Mouse (Mus musculus): ENCODE measurements around the gene Them7. TPM values are rescaled to one million over a fixed set of nuclear protein-coding genes. Genes with fewer than 3 reads are reported as not detected.

Them7 gene
- polyA plus RNA-seq, 1 experiment from 2014 or later = 1.4 TPM

- no peak overlapping the region for H3K4me2 ChIP-seq (ENCODE audit: low read depth, low read length)
- no peak overlapping the region for H3K27ac ChIP-seq (ENCODE audit: low read length)
- 80% methylated on average over 6 of the region's 6 CpGs for WGBS
- H3K4me3 ChIP-seq (ENCODE audit: low read length) = no peak overlapping the region
- H3K9me3 ChIP-seq (ENCODE audit: control insufficient read depth, low read length) = no peaks in the 10 kb centered on the region
- no peaks in the 10 kb centered on the region for H3K27me3 ChIP-seq (replicated peaks; ENCODE audit: control insufficient read depth, insufficient read depth, low read length)
- no peak overlapping the region for H3K9ac ChIP-seq (ENCODE audit: low read depth, low read length)
- ATAC-seq = no peak
- H3K4me1 ChIP-seq (ENCODE audit: control insufficient read depth, insufficient read depth, low read length) = no peaks in the 10 kb centered on the region; the same call in 1 of the 2 replicates
- peaks cover 6% of the 10 kb centered on the region for H3K36me3 ChIP-seq (ENCODE audit: control insufficient read depth, insufficient read depth, low read length)
Observed at GRCm38 (mm10) chr2:105390653-105391413, 166.7 kb downstream of the Them7 start.

DNA sequence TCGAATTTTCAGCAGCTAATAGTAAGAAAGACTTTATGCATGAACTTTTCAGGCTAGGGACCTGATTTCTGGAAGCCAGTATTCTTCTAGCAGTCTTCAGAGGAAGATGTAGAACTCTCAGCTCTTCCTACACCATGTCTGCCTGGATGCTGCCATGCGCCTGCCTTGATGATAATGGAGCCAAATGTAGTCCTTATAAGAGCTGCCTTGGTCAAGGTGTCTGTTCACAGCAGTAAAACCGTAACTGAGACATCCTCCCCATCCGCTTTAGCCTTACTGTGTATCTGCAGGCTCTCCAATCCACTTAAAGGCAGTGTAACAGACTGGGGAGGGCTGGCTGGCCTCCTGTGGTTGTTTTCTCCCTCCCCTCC lies 167.3 kb downstream of the Them7 start:
- no peak overlapping the region for H3K4me2 ChIP-seq (ENCODE audit: low read depth, low read length)
- peaks cover 2% of the 10 kb centered on the region; the same call in 1 of the 2 replicates for H3K4me1 ChIP-seq (ENCODE audit: control insufficient read depth, insufficient read depth, low read length)
- no peak overlapping the region for H3K4me3 ChIP-seq (ENCODE audit: low read length)
- no peaks in the 10 kb centered on the region for H3K27me3 ChIP-seq (replicated peaks; ENCODE audit: control insufficient read depth, insufficient read depth, low read length)
- H3K36me3 ChIP-seq (ENCODE audit: control insufficient read depth, insufficient read depth, low read length) = peaks cover 3% of the 10 kb centered on the region
- no peak overlapping the region for H3K27ac ChIP-seq (ENCODE audit: low read length)
- ATAC-seq = no peak
- H3K9me3 ChIP-seq (ENCODE audit: control insufficient read depth, low read length) = no peaks in the 10 kb centered on the region
- no peak overlapping the region for H3K9ac ChIP-seq (ENCODE audit: low read depth, low read length)
- 89% methylated on average over 4 of the region's 4 CpGs for WGBS

GRCm38 (mm10) chr2:105392514-105392913 lies 168.4 kb downstream of the Them7 start:
- H3K4me1 ChIP-seq (ENCODE audit: control insufficient read depth, insufficient read depth, low read length) = peaks cover 12% of the 10 kb centered on the region
- no peak overlapping the region for H3K27ac ChIP-seq (ENCODE audit: low read length)
- 53% methylated on average over 2 of the region's 2 CpGs for WGBS
- H3K27me3 ChIP-seq (replicated peaks; ENCODE audit: control insufficient read depth, insufficient read depth, low read length) = no peaks in the 10 kb centered on the region
- no peak overlapping the region for H3K4me2 ChIP-seq (ENCODE audit: low read depth, low read length)
- H3K9me3 ChIP-seq (ENCODE audit: control insufficient read depth, low read length) = no peaks in the 10 kb centered on the region
- H3K4me3 ChIP-seq (ENCODE audit: low read length) = no peak overlapping the region
- peaks cover 3% of the 10 kb centered on the region for H3K36me3 ChIP-seq (ENCODE audit: control insufficient read depth, insufficient read depth, low read length)
- H3K9ac ChIP-seq (ENCODE audit: low read depth, low read length) = no peak overlapping the region
- no peak for ATAC-seq

GRCm38 (mm10) chr2:105394375-105394774 lies 170.3 kb downstream of the Them7 start:
- Histone ChIP-seq H3K9ac (ENCODE audit: low read depth, low read length) (no peak overlapping the region), H3K27me3 (replicated peaks; ENCODE audit: control insufficient read depth, insufficient read depth, low read length) (no peaks in the 10 kb centered on the region), H3K4me2 (ENCODE audit: low read depth, low read length) (no peak overlapping the region), H3K27ac (ENCODE audit: low read length) (no peak overlapping the region), H3K36me3 (ENCODE audit: control insufficient read depth, insufficient read depth, low read length) (peaks cover 3% of the 10 kb centered on the region), H3K9me3 (ENCODE audit: control insufficient read depth, low read length) (no peaks in the 10 kb centered on the region), H3K4me3 (ENCODE audit: low read length) (no peak overlapping the region), H3K4me1 (ENCODE audit: control insufficient read depth, insufficient read depth, low read length) (peaks cover 20% of the 10 kb centered on the region)
- no peak for ATAC-seq
- 88% methylated on average over 4 of the region's 4 CpGs for WGBS

DNA sequence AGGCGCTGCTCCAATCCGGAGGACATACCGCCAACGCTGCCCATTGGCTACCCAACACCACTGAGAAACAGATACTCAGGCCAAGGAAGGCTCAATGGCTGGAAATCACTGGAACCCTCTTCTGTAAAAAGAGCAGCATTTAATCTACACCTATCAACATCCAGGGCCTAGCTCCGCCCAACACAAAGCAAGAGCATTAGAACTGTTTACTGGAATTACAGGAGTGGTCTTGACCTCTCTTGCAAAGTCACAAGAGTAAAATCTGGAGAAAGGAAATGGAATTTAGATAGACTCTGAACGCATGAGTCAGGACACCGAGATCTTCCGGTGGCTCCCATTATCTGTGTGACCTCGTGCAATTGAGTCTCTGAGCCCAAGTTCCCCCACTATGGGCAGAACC lies 171.9 kb downstream of the Them7 start:
- WGBS = 79% methylated on average over 9 of the region's 9 CpGs
- H3K4me3 ChIP-seq (ENCODE audit: low read length) = no peak overlapping the region
- no peak for ATAC-seq
- no peaks in the 10 kb centered on the region for H3K27me3 ChIP-seq (replicated peaks; ENCODE audit: control insufficient read depth, insufficient read depth, low read length)
- H3K9me3 ChIP-seq (ENCODE audit: control insufficient read depth, low read length) = no peaks in the 10 kb centered on the region
- no peak overlapping the region for H3K27ac ChIP-seq (ENCODE audit: low read length)
- peaks cover 3% of the 10 kb centered on the region for H3K36me3 ChIP-seq (ENCODE audit: control insufficient read depth, insufficient read depth, low read length)
- H3K9ac ChIP-seq (ENCODE audit: low read depth, low read length) = no peak overlapping the region
- H3K4me2 ChIP-seq (ENCODE audit: low read depth, low read length) = no peak overlapping the region
- peaks cover 20% of the 10 kb centered on the region for H3K4me1 ChIP-seq (ENCODE audit: control insufficient read depth, insufficient read depth, low read length)

DNA sequence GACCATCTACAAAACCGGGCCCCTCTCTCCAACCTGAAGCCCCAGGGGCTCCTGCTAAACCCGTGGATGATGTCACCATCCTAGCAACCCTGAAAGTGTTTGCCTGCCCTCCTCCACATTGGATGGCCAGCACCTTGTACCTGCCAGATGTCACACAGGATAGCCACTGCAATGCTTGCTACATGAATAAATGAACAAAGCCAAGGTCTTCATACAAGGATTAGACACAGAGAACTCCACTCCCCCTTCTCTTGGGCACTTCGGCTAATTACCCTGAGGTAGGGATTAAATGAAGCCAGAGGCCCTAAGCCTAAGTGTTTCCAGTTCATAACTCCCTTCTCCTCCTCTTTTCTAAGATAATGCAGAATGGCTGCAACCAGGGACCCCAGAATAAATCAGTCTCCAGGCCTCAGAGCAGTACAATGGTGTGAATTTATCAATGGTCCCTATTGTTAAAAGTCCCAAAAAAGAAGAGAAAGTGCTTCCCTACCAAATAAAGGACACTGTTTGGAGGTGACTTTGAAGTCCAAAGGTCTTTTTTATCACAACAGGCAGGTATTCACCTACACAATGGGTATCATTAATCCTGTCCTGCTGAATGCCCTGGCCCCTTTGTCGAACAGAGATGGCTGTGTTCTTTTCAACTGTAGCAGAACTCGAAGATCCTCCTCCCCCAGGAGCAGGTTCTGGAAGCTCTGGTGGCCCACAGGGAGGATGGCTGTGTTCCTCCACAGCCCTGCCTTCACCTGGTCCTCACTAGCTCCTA lies 173.5 kb downstream of the Them7 start:
- Histone ChIP-seq H3K36me3 (ENCODE audit: control insufficient read depth, insufficient read depth, low read length) (no peaks in the 10 kb centered on the region; the same call in 1 of the 2 replicates), H3K27ac (ENCODE audit: low read length) (no peak overlapping the region), H3K4me2 (ENCODE audit: low read depth, low read length) (peak overlapping the region; percentile 73), H3K4me3 (ENCODE audit: low read length) (peak overlapping the region; percentile 83), H3K4me1 (ENCODE audit: control insufficient read depth, insufficient read depth, low read length) (peaks cover 20% of the 10 kb centered on the region), H3K9ac (ENCODE audit: low read depth, low read length) (peak overlapping the region; percentile 92), H3K9me3 (ENCODE audit: control insufficient read depth, low read length) (no peaks in the 10 kb centered on the region), H3K27me3 (replicated peaks; ENCODE audit: control insufficient read depth, insufficient read depth, low read length) (no peaks in the 10 kb centered on the region)
- ATAC-seq = no peak
- WGBS = 41% methylated on average over 5 of the region's 5 CpGs

GRCm38 (mm10) chr2:105398636-105399084 lies 174.5 kb downstream of the Them7 start:
- H3K9ac ChIP-seq (ENCODE audit: low read depth, low read length) = peak overlapping the region; percentile 92
- H3K4me3 ChIP-seq (ENCODE audit: low read length) = peak overlapping the region; percentile 83
- H3K4me1 ChIP-seq (ENCODE audit: control insufficient read depth, insufficient read depth, low read length) = peaks cover 20% of the 10 kb centered on the region
- peak overlapping the region; percentile 73 for H3K4me2 ChIP-seq (ENCODE audit: low read depth, low read length)
- no peaks in the 10 kb centered on the region for H3K27me3 ChIP-seq (replicated peaks; ENCODE audit: control insufficient read depth, insufficient read depth, low read length)
- H3K36me3 ChIP-seq (ENCODE audit: control insufficient read depth, insufficient read depth, low read length) = no peaks in the 10 kb centered on the region; the same call in 1 of the 2 replicates
- WGBS = under 1% methylated on average over 31 of the region's 31 CpGs
- H3K9me3 ChIP-seq (ENCODE audit: control insufficient read depth, low read length) = no peaks in the 10 kb centered on the region
- ATAC-seq = peak; percentile 64
- H3K27ac ChIP-seq (ENCODE audit: low read length) = peak overlapping the region; percentile 96

DNA sequence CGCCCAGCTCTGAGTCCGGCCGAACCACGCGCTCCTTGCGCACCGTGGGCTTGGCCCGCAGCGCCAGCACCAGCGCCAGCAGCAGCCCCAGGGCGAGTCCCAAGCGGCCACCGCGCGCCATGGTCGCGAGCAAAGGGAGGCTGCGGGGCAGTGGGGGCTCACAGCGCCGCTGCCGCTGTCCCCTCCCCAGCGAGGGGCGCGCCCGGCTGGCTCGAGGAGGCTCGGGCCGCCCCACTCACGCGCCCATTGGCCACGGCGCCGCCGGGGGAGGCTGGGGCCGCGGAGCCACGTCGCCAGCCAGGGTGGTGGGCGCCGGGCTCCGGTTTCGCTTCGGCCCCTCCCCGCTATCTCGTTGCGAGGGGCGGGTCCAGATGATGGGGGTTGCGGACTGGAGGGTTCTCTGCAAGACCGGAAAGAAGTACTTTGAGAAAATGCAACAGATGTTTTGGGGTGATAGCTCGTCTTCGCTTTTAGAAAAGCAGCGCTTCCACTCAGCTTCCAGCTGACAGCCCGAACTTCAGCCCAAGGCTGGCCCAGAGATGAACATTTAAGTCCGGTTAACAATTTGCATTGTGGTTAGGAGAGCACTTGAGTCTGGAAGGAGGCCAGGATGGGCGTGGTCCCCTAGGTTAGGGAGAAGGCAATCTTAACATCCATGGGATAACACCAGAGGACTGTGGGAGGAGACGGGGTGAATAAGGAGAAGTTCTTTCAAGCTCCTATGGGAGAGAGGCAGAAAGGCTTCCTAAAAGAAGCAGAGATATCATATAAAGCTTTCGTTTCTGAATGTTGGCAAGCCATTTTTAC lies 175.2 kb downstream of the Them7 start, which contains the start of gene Rcn1:
Gene Rcn1 (minus strand): TSS at position 235 of the 807 bp plus-strand sequence.
- Histone ChIP-seq H3K27ac (ENCODE audit: low read length) (peak within 1 kb of the TSS; percentile 96), H3K4me2 (ENCODE audit: low read depth, low read length) (peak within 1 kb of the TSS; percentile 73), H3K4me3 (ENCODE audit: low read length) (peak within 1 kb of the TSS; percentile 83), H3K4me1 (ENCODE audit: control insufficient read depth, insufficient read depth, low read length) (peaks cover 20% of the 10 kb centered on the region), H3K27me3 (replicated peaks; ENCODE audit: control insufficient read depth, insufficient read depth, low read length) (no peaks in the 10 kb centered on the region), H3K36me3 (ENCODE audit: control insufficient read depth, insufficient read depth, low read length) (no peaks in the 10 kb centered on the region), H3K9me3 (ENCODE audit: control insufficient read depth, low read length) (no peaks in the 10 kb centered on the region), H3K9ac (ENCODE audit: low read depth, low read length) (peak within 1 kb of the TSS; percentile 92)
- WGBS = under 1% methylated on average over 54 of the region's 57 CpGs
- ATAC-seq = peak; percentile 94

GRCm38 (mm10) chr2:105400558-105400957 lies 176.4 kb downstream of the Them7 start:
- H3K27ac ChIP-seq (ENCODE audit: low read length) = no peak overlapping the region
- no peaks in the 10 kb centered on the region for H3K27me3 ChIP-seq (replicated peaks; ENCODE audit: control insufficient read depth, insufficient read depth, low read length)
- 89% methylated on average over 4 of the region's 4 CpGs for WGBS
- H3K4me1 ChIP-seq (ENCODE audit: control insufficient read depth, insufficient read depth, low read length) = peaks cover 20% of the 10 kb centered on the region
- H3K9me3 ChIP-seq (ENCODE audit: control insufficient read depth, low read length) = no peaks in the 10 kb centered on the region
- H3K4me3 ChIP-seq (ENCODE audit: low read length) = no peak overlapping the region
- no peaks in the 10 kb centered on the region for H3K36me3 ChIP-seq (ENCODE audit: control insufficient read depth, insufficient read depth, low read length)
- H3K4me2 ChIP-seq (ENCODE audit: low read depth, low read length) = no peak overlapping the region
- H3K9ac ChIP-seq (ENCODE audit: low read depth, low read length) = no peak overlapping the region
- no peak for ATAC-seq
